Mouse (Mus musculus): ENCODE measurements around the gene 4930404H24Rik.

Gene 4930404H24Rik

GRCm38 (mm10) chr2:153509211-153510029 is 16.8 kb downstream of the 4930404H24Rik start:
- no peak for DNase-seq (ENCODE audit: low read depth, low spot score)

- DNase-seq (ENCODE audit: low read depth, low spot score) = no peak
These were observed 17.5 kb downstream of the 4930404H24Rik start for GRCm38 (mm10) chr2:153510136-153510535.

- no peak for DNase-seq (ENCODE audit: low read depth, low spot score)
These were observed 19.0 kb downstream of the 4930404H24Rik start for GRCm38 (mm10) chr2:153511562-153511961.

GRCm38 (mm10) chr2:153512416-153513323 is 20.1 kb downstream of the 4930404H24Rik start:
- DNase-seq (ENCODE audit: low read depth, low spot score) = no peak

- DNase-seq (ENCODE audit: low read depth, low spot score) = no peak
These were observed 21.4 kb downstream of the 4930404H24Rik start for GRCm38 (mm10) chr2:153513983-153514382.

GRCm38 (mm10) chr2:153514497-153515380 is 22.1 kb downstream of the 4930404H24Rik start:
- no peak for DNase-seq (ENCODE audit: low read depth, low spot score)

- DNase-seq (ENCODE audit: low read depth, low spot score) = no peak
These were observed 23.0 kb downstream of the 4930404H24Rik start for GRCm38 (mm10) chr2:153515582-153515981.

- no peak for DNase-seq (ENCODE audit: low read depth, low spot score)
These were observed 24.4 kb downstream of the 4930404H24Rik start for GRCm38 (mm10) chr2:153516961-153517360.

- no peak for DNase-seq (ENCODE audit: low read depth, low spot score)
These were observed 27.5 kb downstream of the 4930404H24Rik start for GRCm38 (mm10) chr2:153520057-153520456.

- DNase-seq (ENCODE audit: low read depth, low spot score) = no peak
These were observed 29.7 kb downstream of the 4930404H24Rik start for GRCm38 (mm10) chr2:153522270-153522669.

- DNase-seq (ENCODE audit: low read depth, low spot score) = no peak
These were observed 30.6 kb downstream of the 4930404H24Rik start for GRCm38 (mm10) chr2:153523143-153523542.

GRCm38 (mm10) chr2:153523656-153524055 is 31.1 kb downstream of the 4930404H24Rik start:
- DNase-seq (ENCODE audit: low read depth, low spot score) = no peak

GRCm38 (mm10) chr2:153524727-153525126 is 32.1 kb downstream of the 4930404H24Rik start:
- DNase-seq (ENCODE audit: low read depth, low spot score) = no peak

- DNase-seq (ENCODE audit: low read depth, low spot score) = no peak
These were observed 33.3 kb downstream of the 4930404H24Rik start for GRCm38 (mm10) chr2:153525906-153526311.

GRCm38 (mm10) chr2:153526850-153527530 is 34.4 kb downstream of the 4930404H24Rik start:
- no peak for DNase-seq (ENCODE audit: low read depth, low spot score)

GRCm38 (mm10) chr2:153527580-153528531 is 35.3 kb downstream of the 4930404H24Rik start:
- no peak for DNase-seq (ENCODE audit: low read depth, low spot score)

- DNase-seq (ENCODE audit: low read depth, low spot score) = no peak
These were observed 36.2 kb downstream of the 4930404H24Rik start for GRCm38 (mm10) chr2:153528571-153529364.

- no peak for DNase-seq (ENCODE audit: low read depth, low spot score)
These were observed 36.8 kb downstream of the 4930404H24Rik start for GRCm38 (mm10) chr2:153529365-153529781.

Data from telencephalon, adult 2 months (tissue).